Mouse (Mus musculus) frontal cortex, postnatal 25 days (tissue): ENCODE data around the gene Egfem1.

Source experiments
- DNase-seq, 2 experiments: peaks; one replicate each; pipeline ENCODE4 v3.0.0; 2022; ENCODE audit warnings: low spot score in 2 of 2

Egfem1 gene

DNA sequence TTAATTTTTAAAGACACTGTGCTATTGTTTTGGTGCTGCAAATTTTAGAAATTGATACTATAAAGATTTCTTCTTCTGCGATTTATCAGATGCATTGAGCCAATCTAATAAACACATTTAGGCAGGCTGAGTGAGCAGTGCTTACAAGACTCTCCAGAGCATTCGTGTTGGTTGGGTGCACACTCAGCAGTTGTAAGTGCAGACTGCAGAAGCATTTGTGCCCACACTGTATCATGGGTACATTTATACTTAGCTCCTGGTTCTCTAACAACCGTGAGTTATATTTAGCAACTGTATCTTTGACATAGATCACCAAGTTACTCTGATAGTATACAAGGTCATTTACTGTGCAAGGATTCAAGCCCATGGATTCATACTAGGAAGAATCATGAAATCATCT lies 264.0 kb downstream of the Egfem1 start:
- no peak for DNase-seq

DNA sequence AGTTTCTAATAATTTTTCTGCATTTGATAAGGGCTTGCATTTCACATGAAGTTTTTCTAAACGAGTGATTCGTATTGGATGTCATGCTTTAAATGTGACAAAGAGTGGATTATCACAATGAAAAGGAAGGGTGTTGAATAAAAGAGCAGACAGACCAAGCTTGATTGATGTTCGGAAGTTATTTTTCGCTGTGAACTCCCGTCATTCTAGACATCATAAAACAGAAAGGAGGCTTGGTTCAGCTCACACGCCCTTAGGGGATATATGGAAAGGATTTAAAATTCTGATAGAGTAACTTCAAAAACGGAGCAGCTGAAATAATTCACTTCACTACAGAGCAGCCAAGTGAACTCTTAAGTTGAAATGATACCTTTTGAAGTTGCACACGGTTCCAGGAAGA lies 285.1 kb downstream of the Egfem1 start:
- DNase-seq = no peak

DNA sequence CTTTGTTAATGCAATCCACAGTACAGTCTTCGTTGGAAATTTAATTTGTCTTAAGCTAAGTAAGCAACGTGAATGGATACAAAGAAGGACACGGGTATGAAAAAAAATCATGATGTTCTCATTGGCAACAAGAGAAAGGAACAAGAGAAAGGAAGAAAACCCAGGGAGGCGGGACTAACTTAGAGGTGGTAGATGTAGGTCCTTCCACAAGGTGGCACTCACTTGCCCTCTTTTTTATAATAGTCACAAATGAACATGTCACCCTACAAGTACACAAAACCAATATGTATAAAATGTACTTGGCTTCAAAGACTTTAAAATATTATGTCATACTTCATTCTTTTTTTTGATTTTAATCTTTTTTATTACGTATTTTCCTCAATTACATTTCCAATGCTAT lies 288.7 kb downstream of the Egfem1 start:
- no peak for DNase-seq

DNA sequence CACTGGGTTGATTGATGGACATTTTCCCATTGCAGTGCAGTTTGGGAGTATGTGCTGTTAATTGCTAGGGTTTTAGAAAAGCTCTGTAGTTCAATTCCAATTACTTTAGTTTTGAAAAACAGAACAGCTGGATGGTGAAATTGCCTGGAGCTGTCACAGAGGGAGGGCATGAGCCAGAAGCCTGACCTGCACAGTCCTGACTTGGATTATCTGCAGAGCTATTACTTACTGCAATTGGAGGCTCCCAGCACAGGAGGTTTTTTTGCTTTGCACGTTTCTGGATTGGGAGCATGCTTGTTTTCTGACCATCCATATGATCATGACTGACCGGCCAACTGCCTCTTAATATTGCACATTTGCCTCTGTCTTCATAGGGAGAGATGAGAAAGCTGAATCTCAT lies 299.4 kb downstream of the Egfem1 start:
- DNase-seq = no peak

DNA sequence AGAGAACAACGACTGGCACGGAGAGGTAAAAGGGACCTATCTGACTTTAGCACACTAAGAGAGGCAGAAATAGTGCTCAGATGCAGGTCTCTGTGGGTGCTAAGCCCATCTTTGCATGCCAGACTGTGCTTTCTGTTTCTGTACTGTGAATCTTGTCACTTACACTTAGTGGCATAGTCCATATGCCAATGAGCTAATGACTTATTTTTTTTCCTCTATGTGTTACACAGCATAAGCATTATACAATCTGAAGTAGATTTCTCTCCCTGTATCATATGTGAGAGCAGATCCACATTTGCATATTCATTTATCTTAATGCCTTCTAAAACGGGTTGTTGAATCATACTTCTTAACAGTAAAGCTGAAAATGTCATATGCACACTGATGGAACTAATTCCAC lies 317.2 kb downstream of the Egfem1 start:
- peak in 1 of 2 experiments; percentile 7 for DNase-seq

DNA sequence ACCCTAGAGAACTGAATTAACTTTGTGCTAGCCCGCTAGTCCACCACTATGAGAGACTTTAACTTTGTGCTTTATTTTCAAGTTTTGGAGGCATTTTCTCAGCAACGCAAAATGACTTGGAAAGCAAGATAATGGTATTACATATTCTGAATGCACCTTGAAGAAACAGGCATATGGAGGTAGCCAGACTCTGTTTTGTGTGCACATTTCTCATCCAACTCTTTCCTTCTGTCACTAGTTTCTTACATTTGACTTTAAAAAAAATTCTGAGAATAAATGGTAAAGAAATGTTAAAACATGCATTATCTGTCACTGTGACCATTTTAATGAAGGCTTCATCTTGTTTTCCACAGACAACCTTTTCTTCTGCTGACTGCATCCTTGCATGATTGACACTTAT lies 339.8 kb downstream of the Egfem1 start:
- DNase-seq = no peak

DNA sequence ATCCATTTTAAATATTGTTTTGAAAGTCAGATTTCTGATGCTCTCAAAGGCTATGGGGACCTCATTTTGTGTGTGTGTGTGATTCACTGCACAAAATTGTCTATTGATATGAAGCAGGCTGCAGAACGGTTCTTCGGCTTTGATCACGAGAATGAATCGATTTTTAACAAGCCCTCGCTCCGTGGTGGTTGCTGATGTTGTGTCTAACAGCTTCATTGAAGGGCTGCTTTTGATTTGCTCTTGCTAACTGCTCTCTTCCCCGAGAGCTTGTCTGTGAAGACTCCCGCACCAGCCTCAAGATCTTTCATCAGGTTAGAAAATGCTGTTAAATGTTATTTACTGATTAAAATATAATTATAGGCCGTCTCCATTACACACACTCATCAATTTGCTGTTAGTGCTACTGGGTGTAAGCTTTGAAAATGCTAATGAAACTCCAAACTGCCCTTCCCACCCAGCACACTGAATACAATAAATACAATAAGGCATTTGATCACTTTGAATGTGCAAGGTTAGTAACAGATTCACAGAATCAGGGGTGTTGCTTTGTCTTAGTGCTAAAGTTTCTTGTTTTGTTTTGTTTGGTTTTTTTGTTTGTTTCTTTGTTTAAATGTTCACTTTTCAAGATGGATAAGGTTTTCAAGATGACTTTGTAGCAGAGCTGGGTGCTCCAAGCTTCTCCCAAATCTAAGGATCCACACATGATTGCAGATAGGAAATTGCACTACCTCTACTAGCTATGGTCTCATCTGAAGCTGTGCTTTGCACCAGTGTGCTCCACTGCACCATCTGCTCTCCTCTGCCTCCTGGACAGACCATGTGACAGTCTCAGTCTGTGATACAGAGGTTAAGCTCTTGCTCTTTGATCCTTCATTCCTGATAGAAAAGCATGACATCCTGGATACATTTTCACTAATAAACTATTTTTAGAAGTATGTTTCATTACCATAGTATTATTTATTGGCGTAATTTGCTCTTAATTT lies 350.6 kb downstream of the Egfem1 start:
- DNase-seq = no peak

DNA sequence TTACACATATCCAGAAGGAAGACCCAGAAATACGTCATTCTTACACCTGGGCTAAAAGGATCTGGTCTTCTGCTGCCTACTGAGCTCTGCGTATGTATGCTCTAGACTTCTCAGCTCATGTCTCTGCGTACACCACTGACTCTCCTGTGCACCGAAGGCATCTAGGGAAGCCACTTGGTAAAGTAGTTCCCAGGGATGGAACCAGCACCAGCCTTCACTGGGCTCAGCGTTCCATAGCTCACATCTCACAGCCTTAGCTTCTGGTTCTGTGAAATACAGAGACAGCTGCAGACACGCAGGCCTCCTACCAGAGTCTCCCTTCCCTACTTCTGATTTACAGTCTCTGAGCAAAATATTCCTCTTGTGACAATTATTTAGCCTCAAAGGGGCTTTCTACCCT lies 361.2 kb downstream of the Egfem1 start:
- DNase-seq = no peak

DNA sequence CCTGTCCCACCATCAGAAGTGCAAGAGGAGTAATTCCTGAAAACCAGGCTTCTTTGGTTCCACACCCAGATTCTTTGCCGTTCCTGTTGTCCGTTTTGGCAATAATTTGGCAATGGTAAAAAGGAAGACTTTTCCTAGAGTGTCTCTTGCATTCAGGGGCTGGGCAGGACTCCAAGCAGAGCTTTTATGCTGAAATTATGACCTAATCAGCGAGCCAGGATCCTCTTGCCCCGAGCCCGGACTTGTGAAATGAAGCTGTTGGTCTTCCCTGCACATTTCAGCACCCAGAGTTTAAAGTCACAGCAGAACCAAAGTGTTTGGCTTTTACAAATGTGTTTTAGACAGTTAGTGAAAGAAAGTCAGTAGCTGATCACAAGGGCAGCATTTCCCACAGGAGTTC lies 362.8 kb downstream of the Egfem1 start:
- no peak for DNase-seq

DNA sequence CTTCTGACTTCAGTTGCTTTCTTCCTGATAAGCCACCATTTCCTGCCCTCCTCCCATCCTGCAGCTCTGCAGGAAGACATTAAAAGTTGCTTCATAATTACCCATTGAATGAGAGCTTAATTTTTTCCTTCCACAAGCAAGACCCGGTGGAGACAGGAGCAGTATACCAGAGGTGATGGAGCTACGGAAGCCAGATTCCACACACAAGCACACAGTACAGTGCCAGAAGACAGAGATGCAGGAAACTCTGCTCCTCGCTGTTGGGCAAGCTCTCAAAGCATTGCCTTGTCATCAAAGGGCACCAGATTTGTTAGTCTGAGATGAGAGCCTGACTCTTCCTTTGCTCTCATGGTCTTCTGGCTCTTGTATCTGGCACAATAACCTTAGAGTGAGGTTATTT lies 364.3 kb downstream of the Egfem1 start:
- no peak for DNase-seq

DNA sequence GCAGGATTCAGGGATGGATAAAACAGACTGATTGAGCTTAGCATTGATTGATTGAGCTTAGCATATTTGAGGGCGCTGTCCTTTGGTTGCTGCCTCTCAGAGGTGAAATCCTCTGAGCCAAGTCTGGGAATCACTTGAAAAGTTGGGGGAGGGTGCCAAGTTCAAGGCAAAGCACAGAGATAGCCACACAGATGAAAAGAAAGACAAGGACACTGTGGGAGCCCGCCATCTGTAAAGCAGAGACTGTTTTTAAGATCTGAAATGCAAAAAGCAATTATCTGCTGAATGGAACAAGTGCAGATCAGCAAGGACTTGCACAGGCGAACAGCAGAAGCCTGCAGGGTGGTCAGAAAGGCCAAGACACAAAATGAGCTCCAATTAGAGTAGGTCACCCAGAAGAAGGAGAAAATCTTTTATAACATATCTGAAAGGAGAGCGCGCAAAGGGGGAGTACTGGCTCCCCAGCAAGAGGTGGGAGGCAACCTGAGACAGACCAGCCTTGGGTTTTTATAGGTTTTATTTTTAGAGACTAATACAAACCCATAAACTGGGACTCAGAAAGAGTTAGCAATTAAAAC lies 367.1 kb downstream of the Egfem1 start:
- DNase-seq = no peak

DNA sequence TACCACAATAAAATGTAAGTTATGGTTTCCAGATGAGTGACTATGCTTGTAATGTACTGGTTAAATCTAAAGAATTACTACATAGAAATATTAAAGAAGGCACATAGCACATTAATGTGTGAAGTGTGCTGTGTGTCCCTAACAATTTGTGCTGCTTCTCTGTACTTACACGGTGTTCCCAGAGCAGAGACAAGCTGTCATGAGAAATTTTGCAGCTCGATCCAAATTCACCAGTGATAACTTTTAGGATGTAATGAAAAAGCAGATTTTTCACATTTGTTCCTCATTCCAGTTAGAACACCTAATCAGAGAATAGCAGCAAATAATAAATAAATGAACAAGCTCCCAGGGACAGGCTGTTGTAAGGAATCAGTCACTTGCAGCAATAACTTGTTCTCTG lies 416.4 kb downstream of the Egfem1 start:
- DNase-seq = no peak

DNA sequence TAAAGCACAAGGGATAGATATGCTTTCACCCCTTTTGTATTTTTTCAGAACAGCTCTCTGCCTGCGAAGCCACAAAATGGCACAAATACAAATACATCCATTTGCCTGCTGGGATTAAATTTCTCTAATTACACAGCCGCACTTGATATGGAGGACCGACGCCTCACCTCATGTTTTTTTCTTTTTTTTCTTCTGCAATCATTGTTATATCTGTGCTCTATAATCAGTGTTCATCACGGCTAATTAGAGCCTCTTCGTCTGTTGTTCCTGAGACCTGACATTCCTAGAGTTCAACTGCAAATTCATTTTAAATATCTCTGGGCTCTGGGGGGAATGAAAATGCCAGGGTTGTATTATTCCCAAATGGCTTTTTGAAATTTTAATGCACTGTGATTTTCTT lies 417.4 kb downstream of the Egfem1 start:
- DNase-seq = no peak

DNA sequence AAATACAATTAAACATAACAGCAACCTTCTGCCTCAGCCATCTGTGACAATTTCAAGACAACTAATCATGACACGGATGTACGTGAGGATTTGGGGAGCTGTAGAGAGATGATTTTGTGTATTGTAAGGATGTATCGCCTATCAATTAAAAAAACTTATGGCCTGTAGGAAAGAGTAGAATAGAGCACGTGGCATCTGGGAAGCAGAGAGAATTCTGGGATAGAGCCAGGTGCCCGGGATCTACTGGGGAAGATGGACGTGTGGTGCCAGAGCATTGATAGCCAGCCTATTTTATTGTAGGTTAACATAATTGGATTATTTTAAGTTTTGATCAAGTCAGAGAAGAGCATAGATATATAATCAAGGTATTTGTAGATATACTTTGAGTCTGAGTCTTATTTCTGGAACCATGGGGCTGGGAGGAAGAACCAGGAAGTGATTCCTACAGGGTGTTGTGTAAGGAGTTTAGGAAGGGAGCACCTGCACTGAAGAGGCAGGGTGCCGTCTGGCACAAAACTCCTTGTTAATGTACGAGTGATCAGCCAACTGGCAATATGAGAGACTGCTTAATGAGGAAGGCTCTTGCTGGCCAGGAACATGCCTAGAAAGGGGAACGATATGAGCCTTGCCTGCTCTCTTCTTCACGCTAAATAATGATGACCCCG lies 443.6 kb downstream of the Egfem1 start:
- DNase-seq = no peak

DNA sequence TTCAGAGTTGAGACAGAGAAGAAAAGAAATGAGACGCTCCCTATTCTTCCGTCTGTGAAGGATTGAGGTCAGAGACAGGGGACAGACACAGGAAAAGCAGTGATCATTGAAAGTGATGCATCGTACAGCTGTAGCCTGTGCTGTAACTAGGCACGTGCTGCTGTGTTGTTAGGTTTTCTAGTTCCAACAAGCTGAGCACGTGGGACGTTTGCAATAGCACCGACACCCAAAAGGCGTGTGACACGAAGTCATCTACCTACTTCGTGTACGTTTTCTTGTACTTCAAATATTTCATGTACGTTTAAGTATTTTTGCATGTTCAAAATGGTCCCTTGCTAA lies 444.1 kb downstream of the Egfem1 start:
- no peak for DNase-seq

DNA sequence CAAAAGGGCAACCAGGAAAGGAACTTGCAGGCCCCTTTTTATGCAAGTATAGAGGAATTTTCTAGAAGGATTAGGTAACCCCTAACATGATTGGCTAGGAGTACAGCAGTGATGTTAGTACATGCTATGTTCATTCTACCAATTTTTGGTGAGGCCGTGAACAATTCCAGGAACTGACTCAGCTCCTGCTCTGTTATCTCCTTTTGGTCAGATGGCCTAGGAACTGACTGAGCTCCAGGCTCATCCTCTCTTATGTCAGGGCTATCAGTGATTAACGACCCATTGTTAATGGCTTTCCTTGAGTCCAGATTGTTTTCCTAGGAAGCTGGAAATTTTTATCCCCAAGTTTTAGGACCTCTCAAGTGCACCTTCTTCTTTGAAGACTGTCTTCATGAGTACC lies 457.4 kb downstream of the Egfem1 start:
- no peak for DNase-seq

DNA sequence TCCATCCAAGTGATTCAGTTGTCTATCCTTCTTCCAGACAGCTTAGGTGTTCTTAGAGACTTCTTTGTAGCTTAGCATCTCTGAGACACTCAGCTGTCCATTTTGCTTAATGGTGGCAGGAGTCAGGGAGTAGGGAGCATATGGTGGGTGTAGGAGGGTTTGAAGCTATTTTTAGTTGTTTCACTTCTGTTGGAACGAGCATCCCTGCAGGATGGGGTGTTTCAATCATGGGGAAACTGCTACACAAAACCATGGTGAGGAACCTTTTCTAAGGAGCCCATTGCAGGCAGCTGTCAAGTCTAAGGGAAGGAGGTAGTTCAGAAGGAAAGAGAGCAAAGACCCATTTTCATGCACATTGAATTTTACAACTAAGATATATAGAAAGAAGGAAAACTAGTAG lies 458.1 kb downstream of the Egfem1 start:
- no peak for DNase-seq

DNA sequence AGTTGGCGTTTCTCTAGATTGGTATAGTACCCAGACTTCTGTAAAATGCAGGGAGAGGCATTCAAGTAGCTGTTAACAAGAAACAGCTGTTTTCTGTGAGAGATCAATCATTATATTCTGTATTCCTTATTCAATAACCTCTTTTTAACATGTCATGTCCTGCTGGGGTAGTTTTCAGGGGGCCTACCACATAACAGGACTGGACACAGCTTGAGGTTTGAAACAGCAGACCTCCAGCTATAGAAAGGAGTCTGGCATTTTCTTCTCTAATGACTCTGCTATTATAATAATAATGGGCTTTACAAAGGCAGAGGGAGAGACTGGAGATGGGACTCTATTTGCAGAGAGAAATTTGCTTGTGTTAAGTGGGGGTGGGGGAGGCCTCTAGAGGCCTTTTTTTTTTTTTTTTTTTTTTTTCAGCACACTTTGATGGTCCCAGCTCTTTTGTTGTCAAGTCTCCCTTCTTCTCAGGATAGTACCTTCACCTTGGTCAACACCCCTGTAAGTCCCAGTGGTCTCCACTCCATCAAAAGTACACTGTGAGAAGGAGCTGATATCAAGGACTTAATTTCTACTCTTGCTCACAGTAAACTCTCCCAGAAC lies 459.8 kb downstream of the Egfem1 start:
- no peak for DNase-seq

DNA sequence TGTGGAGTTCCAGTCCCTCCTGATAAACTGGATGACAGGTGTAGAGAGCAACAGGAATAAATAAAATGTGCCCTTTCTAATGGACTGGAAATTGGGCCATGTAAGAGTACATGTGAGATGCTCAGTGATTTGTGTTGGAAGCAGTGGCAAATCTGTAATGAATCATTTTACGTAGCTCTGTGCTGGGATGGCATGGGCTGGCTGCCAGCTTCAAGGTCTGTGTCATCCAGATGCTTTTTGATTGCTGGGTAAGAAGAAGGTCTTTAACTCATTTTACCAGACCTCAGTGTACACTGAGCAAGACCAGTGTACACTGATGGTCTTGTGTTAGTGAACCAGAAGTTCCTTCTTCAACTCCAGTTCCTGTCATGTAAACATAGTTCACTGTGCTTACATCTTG lies 462.2 kb downstream of the Egfem1 start:
- no peak for DNase-seq

DNA sequence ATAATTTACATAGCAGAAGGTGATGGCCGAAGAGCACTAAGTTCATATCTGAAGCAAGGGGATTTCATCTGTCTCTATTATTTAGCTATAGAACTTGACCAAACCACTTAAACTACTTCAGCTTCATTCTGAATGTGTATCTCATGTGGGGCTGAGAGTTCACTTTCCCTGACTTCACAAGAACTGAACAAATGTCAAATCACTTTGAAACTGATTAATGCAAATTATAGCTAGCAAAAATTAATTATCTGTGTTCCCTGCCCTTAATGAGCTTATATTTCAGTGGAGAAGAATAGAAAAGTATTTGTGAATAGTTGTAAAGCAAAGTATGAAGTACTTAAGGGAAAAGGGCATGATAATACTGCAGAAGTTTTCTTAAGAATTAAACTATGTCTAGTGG lies 481.3 kb downstream of the Egfem1 start:
- DNase-seq = no peak

DNA sequence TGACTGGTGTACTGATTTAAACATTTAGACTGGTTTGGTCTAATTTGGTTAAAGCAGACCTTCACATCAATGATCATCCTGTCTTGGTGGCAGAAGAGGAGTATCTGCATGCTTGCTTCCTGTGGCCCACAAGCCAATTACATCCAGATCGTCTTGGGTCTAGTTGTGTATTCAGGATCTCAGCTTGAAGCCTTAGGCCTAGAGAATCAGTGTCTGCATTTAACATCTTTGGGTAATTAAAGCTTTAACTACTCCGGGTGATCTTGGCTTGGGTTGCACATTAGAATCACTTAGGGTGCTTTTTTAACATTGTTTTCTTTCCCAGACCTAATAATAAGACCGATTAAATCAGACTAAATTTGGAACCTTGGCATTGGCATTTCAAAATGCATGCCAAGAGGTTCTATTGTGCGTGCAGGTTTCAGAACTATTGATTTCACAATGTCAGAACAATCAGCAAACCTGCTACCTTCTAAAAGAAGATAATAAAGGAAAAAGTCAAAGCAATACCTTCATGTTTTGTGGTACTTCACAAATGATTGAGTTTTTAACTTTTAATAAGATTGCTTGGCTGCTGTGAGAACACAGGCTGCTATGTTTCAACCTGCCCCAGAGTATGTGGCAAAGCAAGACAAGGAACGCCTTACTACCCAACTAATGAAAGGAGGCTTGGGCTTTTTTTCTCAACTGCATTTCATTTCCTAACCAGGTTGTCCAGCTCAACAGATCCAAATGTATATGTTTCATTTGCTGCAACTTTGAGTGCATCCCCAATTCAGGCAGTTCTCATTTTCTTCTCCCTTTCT lies 496.4 kb downstream of the Egfem1 start:
- DNase-seq = no peak

DNA sequence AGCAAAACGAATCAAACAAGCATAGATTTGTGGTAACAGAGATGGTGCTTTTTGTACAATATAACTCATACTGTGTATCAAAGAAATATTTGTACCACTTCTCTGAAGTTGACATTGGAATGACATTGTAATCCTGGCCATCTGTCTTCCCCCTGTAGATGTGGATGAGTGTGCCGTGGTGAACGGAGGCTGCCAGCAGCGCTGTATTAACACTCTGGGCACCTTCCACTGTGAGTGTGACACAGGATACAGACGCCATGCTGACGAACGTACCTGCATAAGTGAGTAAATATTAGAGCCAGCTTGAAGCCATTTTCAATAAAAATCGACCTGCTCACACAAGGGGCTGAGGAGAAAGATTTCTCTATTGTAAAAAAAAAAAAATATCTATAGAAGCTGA lies 500.9 kb downstream of the Egfem1 start:
- DNase-seq = no peak
